Mouse (Mus musculus): ENCODE measurements around the gene Spag9.

DNA sequence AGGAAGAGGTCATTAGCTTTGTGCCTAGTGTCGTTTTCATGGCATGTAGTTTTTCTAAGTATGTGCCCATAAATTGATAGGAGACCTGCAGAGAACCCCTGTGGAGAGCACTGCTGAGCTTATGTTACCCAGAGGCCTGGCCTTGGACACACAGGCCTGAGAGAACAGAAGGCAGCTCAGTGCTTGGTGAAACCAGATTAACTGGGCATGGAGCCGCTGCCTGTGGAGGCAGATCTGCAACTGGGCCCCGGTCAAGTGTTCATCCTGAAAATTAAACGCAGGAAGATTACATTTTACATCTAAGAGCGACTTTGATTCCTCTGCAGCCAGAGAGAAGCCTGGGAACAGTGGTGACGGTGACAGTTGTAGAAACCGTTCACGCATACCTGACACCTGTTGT is 132.6 kb downstream of the Spag9 start:
- no peak for TF ChIP-seq CTCF (IDR thresholded peaks at IDR 0.05; ENCODE audit: extremely low read depth, insufficient read depth, low read length)
- TF ChIP-seq POLR2A (IDR thresholded peaks at IDR 0.05; ENCODE audit: extremely low read depth, insufficient read depth, low read length): no peak
